Mouse (Mus musculus): Measurements from ENCODE around the gene Cul7. TPM values are rescaled to one million over a fixed set of nuclear protein-coding genes. Genes with fewer than 3 reads are reported as not detected.
A peak's percentile ranks its signal among the peaks of the same experiment; 100 is the strongest.

Gene Cul7
- polyA plus RNA-seq, 1 experiment from 2014 or later, result 34.3 TPM

DNA sequence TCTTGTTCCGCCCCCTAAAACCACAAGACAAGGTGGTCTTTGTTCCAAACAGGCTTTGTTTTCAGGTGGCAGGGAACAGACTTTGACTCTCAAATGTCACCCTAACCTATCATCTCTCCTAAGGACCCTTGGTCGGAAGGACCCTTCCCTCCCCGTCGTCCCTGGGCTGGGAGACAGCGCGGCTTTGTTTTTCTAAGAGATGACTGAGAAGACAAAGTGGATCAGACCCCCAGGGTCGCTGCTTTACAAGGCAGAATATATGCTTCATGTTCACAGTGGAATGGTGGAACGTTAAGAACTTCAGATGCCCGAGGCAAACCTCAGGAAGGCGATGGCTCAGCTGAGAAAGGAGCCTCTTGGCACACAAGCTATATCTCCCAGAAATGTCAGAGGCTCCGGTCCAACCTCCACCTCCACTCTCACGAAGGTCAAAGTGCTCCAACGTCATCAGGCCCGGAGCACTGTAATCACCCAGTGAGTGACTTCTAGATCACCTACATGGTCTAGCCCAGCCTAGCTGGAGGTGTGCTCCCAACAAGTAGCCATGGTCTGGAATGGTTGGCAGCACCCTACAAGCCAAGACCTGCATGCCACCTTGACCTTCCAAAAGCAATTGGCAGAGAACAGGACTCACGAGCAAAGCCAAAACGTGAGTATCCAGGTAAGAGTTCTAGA, 30.3 kb upstream of the Cul7 start:
- no peak overlapping the region for H3K4me3 ChIP-seq (ENCODE audit: control insufficient read depth in 1 of 2, insufficient read depth in 1 of 2, low read depth in 1 of 2, low read length in 2 of 2)
- 32% methylated on average over 16 of the region's 16 CpGs for WGBS

DNA sequence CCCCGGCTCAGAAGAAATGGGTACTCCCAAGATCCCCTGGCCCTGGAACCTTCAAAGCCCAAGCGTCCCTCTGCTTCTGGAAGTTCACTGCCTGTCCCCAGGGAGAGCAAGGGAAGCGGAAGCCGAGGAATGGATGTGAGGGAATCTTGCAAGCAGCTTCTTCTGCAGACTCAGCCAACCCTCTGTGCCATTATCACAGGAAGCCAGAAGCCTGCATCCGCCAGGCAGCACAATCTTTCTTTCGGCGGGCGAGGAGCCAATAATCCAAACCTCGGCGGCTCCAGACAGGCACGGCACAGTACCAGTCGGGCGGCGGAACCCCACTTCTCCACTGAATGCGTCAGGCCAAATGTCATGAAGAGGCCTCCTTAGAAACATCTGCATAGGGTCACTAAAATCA, 28.8 kb upstream of the Cul7 start:
- Histone ChIP-seq H3K36me3 (ENCODE audit: control insufficient read depth, insufficient read depth, low read length) (no peaks in the 10 kb centered on the region), H3K4me3 (ENCODE audit: control insufficient read depth in 1 of 2, insufficient read depth in 1 of 2, low read depth in 1 of 2, low read length in 2 of 2) (peak overlapping the region; percentile 5 to 12; a peak in 3 of 4 replicates), H3K9ac (ENCODE audit: low read length) (peak overlapping the region; percentile 61; the same call in 1 of the 2 replicates), H3K27me3 (ENCODE audit: control insufficient read depth, insufficient read depth, low read length) (no peaks in the 10 kb centered on the region), H3K27ac (replicated peaks in 1 of 2; ENCODE audit: control insufficient read depth in 1 of 2, insufficient read depth in 1 of 2, low read depth in 2 of 2, low read length in 2 of 2) (peak overlapping the region; percentile 79 to 85), H3K9me3 (ENCODE audit: control insufficient read depth, low read length) (no peaks in the 10 kb centered on the region), H3K4me2 (ENCODE audit: low read length) (peak overlapping the region; percentile 59), H3K4me1 (ENCODE audit: control insufficient read depth in 2 of 2, insufficient read depth in 2 of 2, low read length in 2 of 2) (peaks cover 80 to 96% of the 10 kb centered on the region in 2 experiments)
- ATAC-seq (ENCODE audit: insufficient number of reproducible peaks, insufficient read depth, low FRiP score, low read depth), result no peak; the same call in 1 of the 2 replicates
- WGBS, result 20% methylated on average over 15 of the region's 15 CpGs

More for the DNA sequence above, 30.3 kb upstream of the Cul7 start:
- H3K9me3 ChIP-seq (ENCODE audit: control insufficient read depth, low read length), result no peaks in the 10 kb centered on the region
- no peaks in the 10 kb centered on the region for H3K36me3 ChIP-seq (ENCODE audit: control insufficient read depth, insufficient read depth, low read length)
- no peaks in the 10 kb centered on the region for H3K27me3 ChIP-seq (ENCODE audit: control insufficient read depth, insufficient read depth, low read length)
- no peak for ATAC-seq (ENCODE audit: insufficient number of reproducible peaks, insufficient read depth, low FRiP score, low read depth)
- peaks cover 82 to 89% of the 10 kb centered on the region in 2 experiments for H3K4me1 ChIP-seq (ENCODE audit: control insufficient read depth in 2 of 2, insufficient read depth in 2 of 2, low read length in 2 of 2)
- peak overlapping the region; percentile 60 for H3K4me2 ChIP-seq (ENCODE audit: low read length)
- H3K9ac ChIP-seq (ENCODE audit: low read length), result peak overlapping the region; percentile 63
- H3K27ac ChIP-seq (replicated peaks in 1 of 2; ENCODE audit: control insufficient read depth in 1 of 2, insufficient read depth in 1 of 2, low read depth in 2 of 2, low read length in 2 of 2), result peak overlapping the region; percentile 81 to 85

DNA sequence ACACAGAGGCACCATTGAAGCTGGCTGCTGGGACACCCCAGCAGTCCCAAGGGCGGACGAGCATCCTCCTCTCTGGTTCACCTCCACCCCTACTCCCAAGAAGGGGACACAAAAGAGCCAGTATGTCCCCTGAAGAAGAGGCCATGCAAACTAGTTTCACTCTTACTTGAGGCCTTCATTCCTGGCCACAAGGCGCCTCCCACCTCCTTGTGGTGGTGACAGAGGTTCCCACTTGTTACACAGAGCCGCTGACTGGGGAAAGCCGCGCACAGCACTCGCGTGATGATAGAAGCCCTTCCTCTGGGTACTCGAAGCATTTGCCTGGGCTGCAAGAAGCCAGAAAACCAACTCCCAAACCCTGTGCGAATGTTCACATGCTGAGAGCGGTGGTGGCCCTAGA, 27.9 kb upstream of the Cul7 start:
- Histone ChIP-seq H3K9ac (ENCODE audit: low read length) (peak overlapping the region; percentile 47), H3K36me3 (ENCODE audit: control insufficient read depth, insufficient read depth, low read length) (no peaks in the 10 kb centered on the region), H3K4me2 (ENCODE audit: low read length) (peak overlapping the region; percentile 35), H3K4me1 (ENCODE audit: control insufficient read depth in 2 of 2, insufficient read depth in 2 of 2, low read length in 2 of 2) (peaks cover 76 to 89% of the 10 kb centered on the region in 2 experiments), H3K27me3 (ENCODE audit: control insufficient read depth, insufficient read depth, low read length) (no peaks in the 10 kb centered on the region), H3K9me3 (ENCODE audit: control insufficient read depth, low read length) (no peaks in the 10 kb centered on the region), H3K4me3 (ENCODE audit: control insufficient read depth in 1 of 2, insufficient read depth in 1 of 2, low read depth in 1 of 2, low read length in 2 of 2) (no peak overlapping the region), H3K27ac (replicated peaks in 1 of 2; ENCODE audit: control insufficient read depth in 1 of 2, insufficient read depth in 1 of 2, low read depth in 2 of 2, low read length in 2 of 2) (peak overlapping the region; percentile 46 to 85; a peak in 3 of 4 replicates)
- ATAC-seq (ENCODE audit: insufficient number of reproducible peaks, insufficient read depth, low FRiP score, low read depth), result no peak
- WGBS, result 36% methylated on average over 11 of the region's 11 CpGs

DNA sequence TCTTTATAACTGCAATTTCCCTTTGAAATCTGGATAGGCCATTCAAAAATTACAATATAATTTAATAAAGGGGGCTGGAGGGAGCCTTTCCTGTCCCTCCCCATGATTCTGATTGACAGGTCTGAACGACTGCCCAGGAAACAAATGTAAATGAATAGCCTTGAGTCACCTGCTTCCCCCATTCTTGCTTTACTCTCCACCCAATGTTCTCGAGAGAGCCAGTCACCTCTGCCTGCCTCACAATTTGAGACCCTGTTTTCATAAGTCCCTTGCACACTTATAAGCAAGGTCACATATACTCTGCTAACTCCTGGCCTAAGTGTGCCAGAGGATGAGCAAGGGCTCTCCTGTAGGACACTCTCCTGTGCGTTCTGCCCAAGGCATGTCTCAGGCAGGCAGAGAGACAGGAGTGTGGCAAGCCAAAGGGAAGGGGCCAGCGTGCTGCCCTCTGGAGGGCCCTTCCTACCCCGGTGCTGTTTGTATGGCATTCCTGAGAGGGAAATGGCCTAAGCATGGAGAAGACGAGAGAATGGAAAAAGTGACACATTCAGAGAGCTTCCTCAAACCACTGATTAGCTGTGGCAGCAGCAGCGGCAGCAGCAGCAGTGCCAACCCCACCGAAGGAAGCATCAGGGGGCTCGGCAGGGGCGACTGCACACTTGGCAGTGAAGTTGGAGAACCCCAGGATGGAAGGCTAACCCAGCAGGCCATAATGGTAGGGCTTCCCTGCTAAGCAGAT, 26.1 kb upstream of the Cul7 start:
- H3K9me3 ChIP-seq (ENCODE audit: control insufficient read depth, low read length), result no peaks in the 10 kb centered on the region
- H3K9ac ChIP-seq (ENCODE audit: low read length), result peak overlapping the region; percentile 57
- peak overlapping the region; percentile 60 for H3K4me2 ChIP-seq (ENCODE audit: low read length)
- peak overlapping the region; percentile 81 to 90 for H3K27ac ChIP-seq (replicated peaks in 1 of 2; ENCODE audit: control insufficient read depth in 1 of 2, insufficient read depth in 1 of 2, low read depth in 2 of 2, low read length in 2 of 2)
- H3K27me3 ChIP-seq (ENCODE audit: control insufficient read depth, insufficient read depth, low read length), result no peaks in the 10 kb centered on the region
- peak; percentile 37; the same call in 1 of the 2 replicates for ATAC-seq (ENCODE audit: insufficient number of reproducible peaks, insufficient read depth, low FRiP score, low read depth)
- WGBS, result 8% methylated on average over 10 of the region's 10 CpGs
- H3K36me3 ChIP-seq (ENCODE audit: control insufficient read depth, insufficient read depth, low read length), result no peaks in the 10 kb centered on the region
- H3K4me3 ChIP-seq (ENCODE audit: control insufficient read depth in 1 of 2, insufficient read depth in 1 of 2, low read depth in 1 of 2, low read length in 2 of 2), result peak overlapping the region in 1 of 2 experiments; percentile 6; a peak in 2 of 4 replicates
- H3K4me1 ChIP-seq (ENCODE audit: control insufficient read depth in 2 of 2, insufficient read depth in 2 of 2, low read length in 2 of 2), result peaks cover 64 to 82% of the 10 kb centered on the region in 2 experiments

DNA sequence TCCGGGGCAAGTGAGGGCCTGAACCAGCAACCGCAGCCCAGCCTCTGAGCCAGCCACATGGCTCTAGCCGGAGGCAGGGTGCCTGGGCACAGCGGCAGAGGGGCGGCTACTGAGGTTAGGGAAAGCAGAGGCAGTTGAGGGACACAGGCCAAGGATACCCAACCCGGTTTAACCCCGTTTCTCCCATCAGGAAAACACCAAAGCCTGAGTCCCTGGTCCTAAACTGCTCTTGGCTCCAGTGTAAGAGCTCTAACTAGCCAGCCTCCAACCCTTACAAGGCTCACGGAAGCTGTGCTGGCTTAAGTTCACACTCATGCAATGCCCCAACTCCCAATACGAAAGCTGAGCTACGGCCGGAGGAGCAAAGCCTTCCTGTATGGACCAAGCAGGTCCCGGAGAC, 25.5 kb upstream of the Cul7 start:
- Histone ChIP-seq H3K4me3 (ENCODE audit: control insufficient read depth in 1 of 2, insufficient read depth in 1 of 2, low read depth in 1 of 2, low read length in 2 of 2) (peak overlapping the region in 1 of 2 experiments; percentile 6; a peak in 2 of 4 replicates), H3K27ac (replicated peaks in 1 of 2; ENCODE audit: control insufficient read depth in 1 of 2, insufficient read depth in 1 of 2, low read depth in 2 of 2, low read length in 2 of 2) (peak overlapping the region; percentile 81 to 90), H3K9ac (ENCODE audit: low read length) (peak overlapping the region; percentile 57), H3K9me3 (ENCODE audit: control insufficient read depth, low read length) (no peaks in the 10 kb centered on the region), H3K4me1 (ENCODE audit: control insufficient read depth in 2 of 2, insufficient read depth in 2 of 2, low read length in 2 of 2) (peaks cover 59 to 77% of the 10 kb centered on the region in 2 experiments), H3K27me3 (ENCODE audit: control insufficient read depth, insufficient read depth, low read length) (no peaks in the 10 kb centered on the region), H3K4me2 (ENCODE audit: low read length) (peak overlapping the region; percentile 60), H3K36me3 (ENCODE audit: control insufficient read depth, insufficient read depth, low read length) (no peaks in the 10 kb centered on the region)
- no peak for ATAC-seq (ENCODE audit: insufficient number of reproducible peaks, insufficient read depth, low FRiP score, low read depth)
- WGBS, result 52% methylated on average over 12 of the region's 12 CpGs

DNA sequence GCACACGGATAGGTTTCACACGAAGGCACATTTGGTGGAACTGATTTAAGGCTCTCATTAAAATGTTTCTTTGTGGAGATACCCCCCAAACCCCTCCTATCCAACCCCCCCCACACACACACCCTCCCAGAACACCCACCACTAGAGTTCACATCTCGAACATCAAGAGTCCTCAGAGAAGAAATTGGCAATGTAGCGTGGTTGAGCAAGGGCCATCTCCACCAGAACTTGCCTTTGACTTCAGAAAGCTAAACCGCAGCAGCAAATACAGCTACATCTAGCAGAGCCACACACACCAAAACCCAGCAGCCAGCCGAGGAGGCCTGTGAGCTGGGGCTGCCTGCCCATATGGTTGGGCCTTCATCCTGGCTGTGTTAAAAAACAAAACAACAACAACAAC, 22.7 kb upstream of the Cul7 start:
- no peak for ATAC-seq (ENCODE audit: insufficient number of reproducible peaks, insufficient read depth, low FRiP score, low read depth)
- WGBS, result 51% methylated on average over 6 of the region's 6 CpGs
- H3K27me3 ChIP-seq (ENCODE audit: control insufficient read depth, insufficient read depth, low read length), result no peaks in the 10 kb centered on the region
- H3K9me3 ChIP-seq (ENCODE audit: control insufficient read depth, low read length), result no peaks in the 10 kb centered on the region
- peak overlapping the region; percentile 85 for H3K4me2 ChIP-seq (ENCODE audit: low read length)
- peaks cover 15% of the 10 kb centered on the region for H3K36me3 ChIP-seq (ENCODE audit: control insufficient read depth, insufficient read depth, low read length)
- H3K4me3 ChIP-seq (ENCODE audit: control insufficient read depth in 1 of 2, insufficient read depth in 1 of 2, low read depth in 1 of 2, low read length in 2 of 2), result peak overlapping the region; percentile 67 to 98; a peak in 3 of 4 replicates
- H3K4me1 ChIP-seq (ENCODE audit: control insufficient read depth in 2 of 2, insufficient read depth in 2 of 2, low read length in 2 of 2), result peaks cover 45 to 60% of the 10 kb centered on the region in 2 experiments
- H3K27ac ChIP-seq (replicated peaks in 1 of 2; ENCODE audit: control insufficient read depth in 1 of 2, insufficient read depth in 1 of 2, low read depth in 2 of 2, low read length in 2 of 2), result no peak overlapping the region; a peak in 1 of 4 replicates
- peak overlapping the region; percentile 99 for H3K9ac ChIP-seq (ENCODE audit: low read length)

DNA sequence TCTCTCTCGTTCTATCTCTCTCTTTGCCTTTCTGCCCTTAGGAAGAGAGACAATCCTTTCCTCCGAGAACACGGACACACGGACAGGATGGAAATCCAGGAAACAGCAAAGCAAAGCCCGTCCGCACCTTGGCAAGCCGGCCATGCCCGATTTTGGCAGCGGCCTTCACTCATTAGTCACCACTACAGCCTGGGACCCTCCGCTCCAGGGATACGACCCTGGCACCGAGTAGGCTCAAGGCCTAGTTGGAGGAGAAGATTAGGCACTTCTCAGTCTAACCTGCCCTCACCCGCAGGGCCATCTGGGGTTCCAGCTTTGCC, 21.7 kb upstream of the Cul7 start:
- ATAC-seq (ENCODE audit: insufficient number of reproducible peaks, insufficient read depth, low FRiP score, low read depth), result no peak; the same call in 1 of the 2 replicates

More for the DNA sequence above, 21.7 kb upstream of the Cul7 start:
- peak overlapping the region; percentile 67 to 98 for H3K4me3 ChIP-seq (ENCODE audit: control insufficient read depth in 1 of 2, insufficient read depth in 1 of 2, low read depth in 1 of 2, low read length in 2 of 2)
- H3K9ac ChIP-seq (ENCODE audit: low read length), result peak overlapping the region; percentile 99
- H3K27ac ChIP-seq (replicated peaks in 1 of 2; ENCODE audit: control insufficient read depth in 1 of 2, insufficient read depth in 1 of 2, low read depth in 2 of 2, low read length in 2 of 2), result peak overlapping the region; percentile 88 to 97
- H3K36me3 ChIP-seq (ENCODE audit: control insufficient read depth, insufficient read depth, low read length), result peaks cover 25% of the 10 kb centered on the region
- H3K4me1 ChIP-seq (ENCODE audit: control insufficient read depth in 2 of 2, insufficient read depth in 2 of 2, low read length in 2 of 2), result peaks cover 36 to 50% of the 10 kb centered on the region in 2 experiments
- no peaks in the 10 kb centered on the region for H3K9me3 ChIP-seq (ENCODE audit: control insufficient read depth, low read length)
- peak overlapping the region; percentile 85 for H3K4me2 ChIP-seq (ENCODE audit: low read length)
- H3K27me3 ChIP-seq (ENCODE audit: control insufficient read depth, insufficient read depth, low read length), result no peaks in the 10 kb centered on the region
- WGBS, result 1% methylated on average over 13 of the region's 13 CpGs

Measured in heart, embryonic 14.5 days (tissue).